ENCODE assay signal across 30 mouse cellular contexts in the genomic region with DNA sequence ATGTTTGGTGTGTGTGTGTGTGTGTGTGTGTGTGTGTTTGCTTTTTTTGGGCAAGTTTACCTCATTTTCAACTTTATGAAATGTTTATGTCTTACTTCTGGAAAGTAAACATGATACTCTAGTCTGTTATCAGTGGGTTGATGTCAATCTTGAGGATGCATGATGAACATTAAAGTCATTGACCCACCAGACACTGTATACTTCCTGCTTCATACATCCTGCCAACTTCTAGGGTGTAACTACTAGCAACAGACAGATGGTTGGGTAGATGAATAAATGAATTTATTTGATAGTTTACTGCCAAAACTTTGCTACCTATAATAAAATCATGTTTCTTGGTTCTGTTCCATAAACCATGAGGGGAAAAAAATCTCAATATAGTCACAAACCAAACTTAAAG. TPM values are rescaled to one million over a fixed set of nuclear protein-coding genes. Genes with fewer than 3 reads are reported as not detected.
DNase-seq lines count a peak whose midpoint lies in the region; TF ChIP-seq lines count a peak whose summit lies in the region.
"Had no signal": no experiment of that assay in that cellular context is flagged by ENCODE, and none has a peak within 500 bp of the region (broad histone marks: within the 10 kb centered on the region; RNA-seq: fewer than 3 reads in every experiment).

No protein-coding gene starts in this region.

- peak; percentile 32 to 42; a peak in 3 of 4 replicates for TF ChIP-seq EP300 in MEL (IDR thresholded peaks at IDR 0.05; ENCODE audit: low read depth in 1 of 2, low read length in 2 of 2)

- H3K4me1 ChIP-seq in MEL (ENCODE audit: control insufficient read depth in 1 of 2, insufficient read depth in 2 of 2, low read length in 2 of 2): peaks cover 9 to 11% of the 10 kb centered on the region in 2 experiments
- H3K4me1 ChIP-seq: embryonic facial prominence, embryonic 13.5 days; embryonic facial prominence, embryonic 15.5 days; forebrain, embryonic 10.5 days; forebrain, embryonic 12.5 days had no signal

- no peaks in the 10 kb centered on the region for H3K79me2 ChIP-seq in MEL (ENCODE audit: control insufficient read depth, insufficient read depth, low read length, poor library complexity)

- no peak for TF ChIP-seq POLR2A in MEL (IDR thresholded peaks at IDR 0.05; ENCODE audit: control insufficient read depth in 1 of 2, insufficient read depth in 1 of 2, low read depth in 1 of 2, low read length in 2 of 2, poor library complexity in 1 of 2)

- peaks cover 0 to 16% of the 10 kb centered on the region in 2 experiments; a peak in 2 of 4 replicates for H3K36me3 ChIP-seq in MEL (ENCODE audit: control insufficient read depth in 1 of 2, insufficient read depth in 2 of 2, low read length in 2 of 2)
- H3K36me3 ChIP-seq: embryonic facial prominence, embryonic 13.5 days; embryonic facial prominence, embryonic 15.5 days; forebrain, embryonic 10.5 days; forebrain, embryonic 12.5 days; G1E had no signal

- intact Hi-C loops in left cerebral cortex, postnatal 4 days (cut with DNase I): no loop called here

- peak; percentile 13 for DNase-seq in CD4-positive, CD25-positive, alpha-beta regulatory T cell, adult 2 months (ENCODE audit: low read depth, low spot score)
- no peak for DNase-seq in MEL (ENCODE audit: low read depth, low spot score)
- DNase-seq in induced T-regulatory cell, adult 2 months (ENCODE audit: low read depth): peak; percentile 6
- no peak for DNase-seq in lung, postnatal 14 days
- DNase-seq in right cerebral cortex, postnatal 25 days: no peak
- no peak for DNase-seq in left cerebral cortex, postnatal 4 days
- DNase-seq in gastrocnemius, postnatal 25 days: no peak
- DNase-seq: adrenal gland, adult 8-10 months; adrenal gland, postnatal 14 days; adrenal gland, postnatal 36 days; B cell, adult 2 months; cerebellum, adult 11-12 months; cerebellum, adult 2 months; cerebellum, adult 9-10 months; cerebellum, postnatal 10 days; cerebellum, postnatal 25 days; embryo, embryonic 11 days had no signal

- H3K4me3 ChIP-seq in MEL (ENCODE audit: control insufficient read depth in 1 of 2, insufficient read depth in 1 of 2, low read depth in 2 of 2, low read length in 2 of 2): no peak overlapping the region
- H3K4me3 ChIP-seq: embryonic facial prominence, embryonic 13.5 days; embryonic facial prominence, embryonic 15.5 days; erythroblast, embryonic 14.5 days; forebrain, embryonic 10.5 days; forebrain, embryonic 12.5 days had no signal

- no peak overlapping the region for H3K27ac ChIP-seq in MEL (ENCODE audit: control insufficient read depth, low read depth, low read length)
- H3K27ac ChIP-seq: embryonic facial prominence, embryonic 13.5 days; embryonic facial prominence, embryonic 15.5 days; forebrain, embryonic 10.5 days; forebrain, embryonic 12.5 days had no signal

- H3K9ac ChIP-seq in MEL (ENCODE audit: control insufficient read depth, low read depth, low read length, poor library complexity, severe bottlenecking): no peak overlapping the region
- H3K9ac ChIP-seq: embryonic facial prominence, embryonic 13.5 days; embryonic facial prominence, embryonic 15.5 days; forebrain, embryonic 12.5 days had no signal

- no peak for TF ChIP-seq CTCF in MEL (IDR thresholded peaks at IDR 0.05 in 2 of 3, conservative IDR thresholded peaks at IDR 0.05 in 1 of 3; ENCODE audit: control insufficient read depth in 1 of 3, insufficient read depth in 1 of 3, low read depth in 2 of 3, low read length in 3 of 3, poor library complexity in 1 of 3, severe bottlenecking in 1 of 3)

- no peaks in the 10 kb centered on the region for H3K9me3 ChIP-seq in MEL (replicated peaks; ENCODE audit: insufficient read depth, low read length)
- H3K9me3 ChIP-seq: embryonic facial prominence, embryonic 13.5 days; embryonic facial prominence, embryonic 15.5 days; forebrain, embryonic 10.5 days; forebrain, embryonic 12.5 days; G1E had no signal

- no peaks in the 10 kb centered on the region for H3K27me3 ChIP-seq in MEL (ENCODE audit: control insufficient read depth in 1 of 2, insufficient read depth in 2 of 2, low read length in 2 of 2)
- H3K27me3 ChIP-seq: CH12.LX; embryonic facial prominence, embryonic 13.5 days; embryonic facial prominence, embryonic 15.5 days; forebrain, embryonic 12.5 days had no signal

- TF ChIP-seq RAD21 in MEL (IDR thresholded peaks at IDR 0.05; ENCODE audit: low read depth, low read length): no peak

TF ChIP-seq in MEL, 35 proteins besides CTCF, POLR2A, EP300 and RAD21:
- no peak for TF ChIP-seq POLR2AphosphoS5 (IDR thresholded peaks at IDR 0.05; ENCODE audit: borderline replicate concordance, low read depth, low read length)
- no peak for TF ChIP-seq USF2 (IDR thresholded peaks at IDR 0.05; ENCODE audit: borderline replicate concordance in 1 of 2, insufficient read depth in 1 of 2, low read depth in 1 of 2, low read length in 2 of 2)
- peak; percentile 23; the same call in 1 of the 2 replicates for TF ChIP-seq GATA1 (IDR thresholded peaks at IDR 0.05; ENCODE audit: low read depth, low read length)

RNA-seq across cellular contexts. Expression of a gene that starts 57.7 kb away (rescaled TPM):
- not detected in 2 replicates for total RNA-seq in MEL (2012; rRNA removed)
- not detected for polyA plus RNA-seq in MEL (2012; ENCODE audit: insufficient read depth in 1 of 2, insufficient read length in 2 of 2, low read depth in 1 of 2, low replicate concordance in 2 of 2, missing spikeins in 1 of 2)
- not detected for total RNA-seq in left cerebral cortex, postnatal 4 days (2021)
- not detected for total RNA-seq in gastrocnemius, postnatal 25 days (2021)
- total RNA-seq: adrenal gland, adult 18-20 months; adrenal gland, adult 8-10 months; adrenal gland, postnatal 14 days; adrenal gland, postnatal 36 days; CH12.LX; G1E had no signal
- polyA plus RNA-seq: cerebellum, adult 2 months; cortical plate, adult 2 months; embryonic facial prominence, embryonic 11.5 days; embryonic facial prominence, embryonic 13.5 days; embryonic facial prominence, embryonic 15.5 days; erythroblast, embryonic 14.5 days; forebrain, embryonic 10.5 days; forebrain, embryonic 12.5 days; forebrain, embryonic 14.5 days; forebrain, embryonic 16.5 days; frontal cortex, adult 2 months; G1E had no signal

Comparison
In these comparisons a context has a peak if more than half of its experiments do, and no peak if none do; other contexts are left out.
1. DNase-seq: peak in CD4-positive, CD25-positive, alpha-beta regulatory T cell, adult 2 months (single experiment) and induced T-regulatory cell, adult 2 months (single experiment); none in MEL (single experiment), lung, postnatal 14 days (single experiment), right cerebral cortex, postnatal 25 days (single experiment), left cerebral cortex, postnatal 4 days (single experiment) and gastrocnemius, postnatal 25 days (single experiment).